Mouse (Mus musculus): Measurements from ENCODE around the gene Slc39a5. TPM values are rescaled to one million over a fixed set of nuclear protein-coding genes. Genes with fewer than 3 reads are reported as not detected.

The Slc39a5 gene
- polyA plus RNA-seq, 1 experiment from 2014 or later = 2.4 TPM

- Histone ChIP-seq H3K4me3 (no peak overlapping the region), H3K36me3 (peaks cover 29% of the 10 kb centered on the region), H3K4me1 (peaks cover 19% of the 10 kb centered on the region), H3K27me3 (ENCODE audit: insufficient read depth, poor library complexity, severe bottlenecking) (no peaks in the 10 kb centered on the region), H3K27ac (no peak overlapping the region), H3K9me3 (no peaks in the 10 kb centered on the region)
- no peak for DNase-seq (ENCODE audit: low spot score)
- WGBS = 85% methylated on average over 7 of the region's 7 CpGs
Observed at GRCm38 (mm10) chr10:128403931-128404330, 2.9 kb upstream of the Slc39a5 start.

GRCm38 (mm10) chr10:128401638-128402037, 609 bp upstream of the Slc39a5 start:
- Histone ChIP-seq H3K27ac (no peak overlapping the region), H3K27me3 (ENCODE audit: insufficient read depth, poor library complexity, severe bottlenecking) (no peaks in the 10 kb centered on the region), H3K4me3 (no peak overlapping the region), H3K4me1 (peaks cover 19% of the 10 kb centered on the region), H3K9me3 (no peaks in the 10 kb centered on the region), H3K36me3 (peaks cover 23% of the 10 kb centered on the region)
- no peak for DNase-seq (ENCODE audit: low spot score)
- 72% methylated on average over 9 of the region's 9 CpGs for WGBS

- 27% methylated on average over 5 of the region's 5 CpGs for WGBS
- H3K27me3 ChIP-seq (ENCODE audit: insufficient read depth, poor library complexity, severe bottlenecking) = no peaks in the 10 kb centered on the region
- DNase-seq (ENCODE audit: low spot score) = no peak
- no peaks in the 10 kb centered on the region for H3K9me3 ChIP-seq
- H3K27ac ChIP-seq = no peak overlapping the region; the same call in 1 of the 2 replicates
- H3K4me1 ChIP-seq = peaks cover 31% of the 10 kb centered on the region
- no peak overlapping the region for H3K4me3 ChIP-seq
- peaks cover 24% of the 10 kb centered on the region for H3K36me3 ChIP-seq
Observed at GRCm38 (mm10) chr10:128400338-128400737, 691 bp downstream of the Slc39a5 start.

- Histone ChIP-seq H3K4me1 (peaks cover 40% of the 10 kb centered on the region), H3K27me3 (ENCODE audit: insufficient read depth, poor library complexity, severe bottlenecking) (no peaks in the 10 kb centered on the region), H3K4me3 (no peak overlapping the region), H3K36me3 (peaks cover 50% of the 10 kb centered on the region), H3K27ac (0 out of 2 replicates have a peak overlapping the region, but pooled peaks have one; percentile 36), H3K9me3 (no peaks in the 10 kb centered on the region)
- no peak for DNase-seq (ENCODE audit: low spot score)
- 66% methylated on average over 7 of the region's 7 CpGs for WGBS
Observed at GRCm38 (mm10) chr10:128397466-128397865, 3.6 kb downstream of the Slc39a5 start.

- Histone ChIP-seq H3K4me3 (no peak overlapping the region), H3K36me3 (peaks cover 56% of the 10 kb centered on the region), H3K9me3 (no peaks in the 10 kb centered on the region), H3K4me1 (peaks cover 43% of the 10 kb centered on the region), H3K27ac (no peak overlapping the region), H3K27me3 (ENCODE audit: insufficient read depth, poor library complexity, severe bottlenecking) (no peaks in the 10 kb centered on the region)
- 60% methylated on average over 10 of the region's 10 CpGs for WGBS
- DNase-seq (ENCODE audit: low spot score) = no peak
Observed at GRCm38 (mm10) chr10:128396716-128397264, 4.2 kb downstream of the Slc39a5 start.

- H3K27ac ChIP-seq = no peak overlapping the region
- no peaks in the 10 kb centered on the region for H3K9me3 ChIP-seq
- DNase-seq (ENCODE audit: low spot score) = no peak
- H3K36me3 ChIP-seq = peaks cover 57% of the 10 kb centered on the region
- H3K4me1 ChIP-seq = peaks cover 49% of the 10 kb centered on the region
- H3K27me3 ChIP-seq (ENCODE audit: insufficient read depth, poor library complexity, severe bottlenecking) = no peaks in the 10 kb centered on the region
- no peak overlapping the region for H3K4me3 ChIP-seq
- 50% methylated on average over 11 of the region's 11 CpGs for WGBS
Observed at GRCm38 (mm10) chr10:128396017-128396673, 4.9 kb downstream of the Slc39a5 start.

GRCm38 (mm10) chr10:128391850-128392249, 9.2 kb downstream of the Slc39a5 start:
- H3K9me3 ChIP-seq = no peaks in the 10 kb centered on the region
- DNase-seq (ENCODE audit: low spot score) = no peak
- H3K4me1 ChIP-seq = peaks cover 39% of the 10 kb centered on the region
- H3K4me3 ChIP-seq = no peak overlapping the region
- 69% methylated on average over 6 of the region's 6 CpGs for WGBS
- H3K36me3 ChIP-seq = peaks cover 99% of the 10 kb centered on the region
- H3K27ac ChIP-seq = no peak overlapping the region
- no peaks in the 10 kb centered on the region for H3K27me3 ChIP-seq (ENCODE audit: insufficient read depth, poor library complexity, severe bottlenecking)

GRCm38 (mm10) chr10:128390366-128390765, 10.7 kb downstream of the Slc39a5 start:
- no peak overlapping the region for H3K27ac ChIP-seq
- no peaks in the 10 kb centered on the region for H3K27me3 ChIP-seq (ENCODE audit: insufficient read depth, poor library complexity, severe bottlenecking)
- H3K4me3 ChIP-seq = no peak overlapping the region
- peaks cover 100% of the 10 kb centered on the region for H3K36me3 ChIP-seq
- 92% methylated on average over 12 of the region's 12 CpGs for WGBS
- no peaks in the 10 kb centered on the region for H3K9me3 ChIP-seq
- H3K4me1 ChIP-seq = peaks cover 24% of the 10 kb centered on the region
- no peak for DNase-seq (ENCODE audit: low spot score)

GRCm38 (mm10) chr10:128389570-128389969, 11.5 kb downstream of the Slc39a5 start:
- Histone ChIP-seq H3K27me3 (ENCODE audit: insufficient read depth, poor library complexity, severe bottlenecking) (no peaks in the 10 kb centered on the region), H3K4me1 (peaks cover 22% of the 10 kb centered on the region), H3K27ac (no peak overlapping the region), H3K4me3 (no peak overlapping the region), H3K9me3 (no peaks in the 10 kb centered on the region), H3K36me3 (peaks cover 100% of the 10 kb centered on the region)
- 79% methylated on average over 6 of the region's 6 CpGs for WGBS
- no peak for DNase-seq (ENCODE audit: low spot score)

- Histone ChIP-seq H3K27ac (no peak overlapping the region), H3K27me3 (ENCODE audit: insufficient read depth, poor library complexity, severe bottlenecking) (no peaks in the 10 kb centered on the region), H3K4me3 (no peak overlapping the region), H3K36me3 (peaks cover 100% of the 10 kb centered on the region), H3K4me1 (peaks cover 21% of the 10 kb centered on the region), H3K9me3 (no peaks in the 10 kb centered on the region)
- no peak for DNase-seq (ENCODE audit: low spot score)
- 93% methylated on average over 14 of the region's 14 CpGs for WGBS
Observed at GRCm38 (mm10) chr10:128388941-128389340, 12.1 kb downstream of the Slc39a5 start.

- WGBS = 91% methylated on average over 7 of the region's 7 CpGs
- H3K9me3 ChIP-seq = no peaks in the 10 kb centered on the region
- no peaks in the 10 kb centered on the region for H3K27me3 ChIP-seq (ENCODE audit: insufficient read depth, poor library complexity, severe bottlenecking)
- H3K27ac ChIP-seq = no peak overlapping the region
- H3K36me3 ChIP-seq = peaks cover 100% of the 10 kb centered on the region
- no peak overlapping the region for H3K4me3 ChIP-seq
- no peak for DNase-seq (ENCODE audit: low spot score)
- H3K4me1 ChIP-seq = peaks cover 4% of the 10 kb centered on the region; the same call in 1 of the 2 replicates
Observed at GRCm38 (mm10) chr10:128385902-128386301, 15.1 kb downstream of the Slc39a5 start.

GRCm38 (mm10) chr10:128382482-128382881, 18.5 kb downstream of the Slc39a5 start:
- no peak for DNase-seq (ENCODE audit: low spot score)
- no peak overlapping the region for H3K4me3 ChIP-seq
- peaks cover 92% of the 10 kb centered on the region for H3K36me3 ChIP-seq
- H3K27me3 ChIP-seq (ENCODE audit: insufficient read depth, poor library complexity, severe bottlenecking) = no peaks in the 10 kb centered on the region
- peaks cover 18% of the 10 kb centered on the region for H3K4me1 ChIP-seq
- no peaks in the 10 kb centered on the region for H3K9me3 ChIP-seq
- no peak overlapping the region for H3K27ac ChIP-seq
- WGBS = 83% methylated on average over 8 of the region's 8 CpGs

- H3K27me3 ChIP-seq (ENCODE audit: insufficient read depth, poor library complexity, severe bottlenecking) = no peaks in the 10 kb centered on the region
- H3K27ac ChIP-seq = no peak overlapping the region
- H3K9me3 ChIP-seq = no peaks in the 10 kb centered on the region
- 83% methylated on average over 5 of the region's 5 CpGs for WGBS
- peaks cover 29% of the 10 kb centered on the region for H3K4me1 ChIP-seq
- H3K36me3 ChIP-seq = peaks cover 73% of the 10 kb centered on the region
- no peak overlapping the region for H3K4me3 ChIP-seq
- DNase-seq (ENCODE audit: low spot score) = peak; percentile 67
Observed at GRCm38 (mm10) chr10:128380565-128380964, 20.5 kb downstream of the Slc39a5 start.
